Mouse (Mus musculus) hindbrain, postnatal 0 days (tissue): ENCODE data around the gene Spata46. TPM values are rescaled to one million over a fixed set of nuclear protein-coding genes. Genes with fewer than 3 reads are reported as not detected.

Experiments used
- ATAC-seq: fragments of 200-750 bp; cut with Nextera tagmentation; 2 replicates; pipeline ENCODE4 v1.8.0; 2017; ENCODE audit warnings: mild to moderate bottlenecking, moderate TSS enrichment, moderate library complexity
- DNase-seq: peaks from one replicate; pipeline ENCODE4 v3.0.0-alpha.2; 2015; ENCODE audit warnings: low spot score
- H3K27ac ChIP-seq: fragments of 300-500 bp; sonication (generic); 2 replicates; pipeline ENCODE4 v1.5.1; 2014; ENCODE audit warnings: mild to moderate bottlenecking
- H3K27me3 ChIP-seq: fragments of 300-500 bp; sonication (generic); 2 replicates; pipeline ENCODE4 v1.6.1; 2014; ENCODE audit warnings: low read length, mixed read lengths; ENCODE audit not compliant: insufficient read depth
- H3K36me3 ChIP-seq: fragments of 300-500 bp; sonication (generic); 2 replicates; pipeline ENCODE4 v1.6.1; 2014; ENCODE audit warnings: low read length, mixed read lengths; ENCODE audit not compliant: insufficient read depth
- H3K4me1 ChIP-seq: fragments of 300-500 bp; sonication (generic); 2 replicates; pipeline ENCODE4 v1.6.1; 2014; ENCODE audit warnings: antibody characterized with exemption, low read length, mixed read lengths; ENCODE audit not compliant: insufficient read depth
- H3K4me2 ChIP-seq: fragments of 300-500 bp; sonication (generic); 2 replicates; pipeline ENCODE4 v1.6.1; 2014; ENCODE audit warnings: low read depth, mild to moderate bottlenecking, low read length, moderate library complexity, mixed read lengths
- H3K4me3 ChIP-seq: fragments of 300-500 bp; sonication (generic); 2 replicates; pipeline ENCODE4 v1.5.1; 2014; ENCODE audit warnings: low read length
- H3K9ac ChIP-seq: fragments of 300-500 bp; sonication (generic); replicated peaks from 2 replicates; pipeline ENCODE4 v1.6.1; 2014; ENCODE audit warnings: mild to moderate bottlenecking, low read length, moderate library complexity, mixed read lengths
- H3K9me3 ChIP-seq: fragments of 300-500 bp; sonication (generic); 2 replicates; pipeline ENCODE4 v1.6.1; 2016; ENCODE audit warnings: low read length, mixed read lengths
- CTCF ChIP-seq: IDR thresholded peaks from 2 replicates; pipeline ENCODE4 v1.5.1; 2016; ENCODE audit warnings: antibody characterized with exemption, control low read depth, low read depth
- WGBS: fragments of 180-500 bp; shearing (Covaris S2); extraction: QIAGEN DNeasy Blood & Tissue Kit; methylation state at CpG from one replicate; pipeline ENCODE4 v1.1.7; 2014; 5-methylcytosine and 5-hydroxymethylcytosine counted together
- polyA plus RNA-seq: library from polyadenylated mRNA; unstranded; fragments of >200 nt; fragmentation: Nextera tagmentation; extraction: Ambion mirVana; gene quantifications from 2 replicates; pipeline ENCODE4 v1.2.1, GENCODE M21; 2015
- total RNA-seq: library from RNA; depleted of rRNA; stranded (reverse); fragments of >200 nt; gene quantifications from 2 replicates; pipeline ENCODE4 v1.2.3, GENCODE M21; 2014; rRNA removed

Gene Spata46
- total RNA-seq (not detected in 2 replicates), polyA plus RNA-seq (0.24 and 0.39 TPM in 2 replicates)

DNA sequence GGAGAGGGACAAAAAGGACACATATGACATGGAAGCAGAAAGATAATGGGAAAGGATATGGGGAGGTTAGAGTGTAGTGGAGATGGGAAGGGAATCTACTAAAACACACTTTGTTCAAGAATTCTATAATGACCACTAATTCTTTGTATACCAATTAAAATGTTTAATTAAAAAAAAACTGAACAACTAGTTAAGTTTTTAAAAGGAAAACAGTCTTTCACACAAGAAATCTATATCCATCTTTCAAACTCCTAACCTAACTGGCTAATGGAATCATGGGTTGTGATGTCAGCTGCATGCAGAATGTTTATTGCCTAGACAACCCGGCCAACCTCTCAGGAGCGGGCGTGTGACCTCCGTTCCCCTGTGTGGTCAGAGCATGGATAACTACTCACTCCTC lies at the start of gene Spata46:
Gene Spata46 (plus strand): TSS at position 301 of the 400 bp plus-strand sequence.
- DNase-seq, result no peak
- Histone ChIP-seq H3K4me3 (no peak within 1 kb of the TSS), H3K9ac (no peak within 1 kb of the TSS), H3K4me1 (no peaks in the 10 kb centered on the region), H3K36me3 (no peaks in the 10 kb centered on the region), H3K27me3 (no peaks in the 10 kb centered on the region), H3K4me2 (no peak within 1 kb of the TSS), H3K9me3 (no peaks in the 10 kb centered on the region), H3K27ac (no peak within 1 kb of the TSS)
- no peak for ATAC-seq
- no peak for TF ChIP-seq CTCF
- WGBS, result 94% methylated on average over 4 of the region's 4 CpGs

DNA sequence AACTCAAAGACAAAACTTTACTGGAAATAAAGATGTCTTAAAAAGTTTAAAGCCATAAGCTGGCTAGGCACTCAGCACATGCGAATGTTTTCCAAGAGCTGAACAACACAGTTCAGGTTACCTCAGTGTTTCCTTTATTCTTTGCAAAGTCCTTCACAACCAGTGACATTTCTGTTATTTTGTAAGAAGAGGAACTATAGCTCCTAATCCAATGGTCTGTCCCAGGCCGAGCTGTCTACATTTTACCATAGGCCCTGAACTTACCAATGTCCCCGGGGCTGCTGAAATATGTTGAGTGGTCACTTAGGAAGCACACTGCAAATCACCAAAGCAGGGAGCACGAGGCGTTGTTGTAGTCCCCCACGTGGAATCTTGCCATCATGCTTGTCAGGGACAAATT lies 38.3 kb upstream of the Spata46 start:
- DNase-seq (no peak), ATAC-seq (no peak)
- no peak overlapping the region for H3K4me2 ChIP-seq
- TF ChIP-seq CTCF, result no peak
- H3K27me3 ChIP-seq, result no peaks in the 10 kb centered on the region
- no peak overlapping the region for H3K27ac ChIP-seq
- no peaks in the 10 kb centered on the region for H3K9me3 ChIP-seq
- WGBS, result 83% methylated on average over 6 of the region's 6 CpGs
- no peak overlapping the region for H3K4me3 ChIP-seq
- no peaks in the 10 kb centered on the region for H3K4me1 ChIP-seq
- H3K36me3 ChIP-seq, result no peaks in the 10 kb centered on the region
- H3K9ac ChIP-seq, result no peak overlapping the region

DNA sequence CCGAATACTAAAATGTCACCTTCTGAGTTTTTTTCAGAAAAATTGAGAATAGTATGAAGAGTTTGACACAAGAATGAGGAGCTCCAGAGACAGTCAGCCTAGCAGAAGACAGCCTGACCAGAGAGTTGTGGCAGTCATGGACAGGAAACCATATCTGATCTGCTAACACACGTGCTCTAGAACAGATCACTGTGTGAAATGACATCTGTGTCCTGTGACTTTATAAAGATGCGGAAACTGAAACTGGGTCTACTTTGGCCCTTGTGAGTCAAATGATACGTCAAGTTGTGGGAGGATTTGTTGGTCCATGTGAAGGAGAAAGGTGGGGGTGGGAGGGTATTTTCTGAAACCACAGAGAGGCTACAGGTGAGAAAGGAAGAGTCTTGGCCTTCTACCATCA lies 37.9 kb upstream of the Spata46 start:
- Histone ChIP-seq H3K4me2 (no peak overlapping the region), H3K27ac (no peak overlapping the region), H3K27me3 (no peaks in the 10 kb centered on the region), H3K9me3 (peaks cover 3% of the 10 kb centered on the region; the same call in 1 of the 2 replicates), H3K4me3 (no peak overlapping the region), H3K9ac (no peak overlapping the region), H3K36me3 (no peaks in the 10 kb centered on the region), H3K4me1 (no peaks in the 10 kb centered on the region)
- 90% methylated on average over 4 of the region's 4 CpGs for WGBS
- ATAC-seq (no peak), DNase-seq (no peak)
- no peak for TF ChIP-seq CTCF

DNA sequence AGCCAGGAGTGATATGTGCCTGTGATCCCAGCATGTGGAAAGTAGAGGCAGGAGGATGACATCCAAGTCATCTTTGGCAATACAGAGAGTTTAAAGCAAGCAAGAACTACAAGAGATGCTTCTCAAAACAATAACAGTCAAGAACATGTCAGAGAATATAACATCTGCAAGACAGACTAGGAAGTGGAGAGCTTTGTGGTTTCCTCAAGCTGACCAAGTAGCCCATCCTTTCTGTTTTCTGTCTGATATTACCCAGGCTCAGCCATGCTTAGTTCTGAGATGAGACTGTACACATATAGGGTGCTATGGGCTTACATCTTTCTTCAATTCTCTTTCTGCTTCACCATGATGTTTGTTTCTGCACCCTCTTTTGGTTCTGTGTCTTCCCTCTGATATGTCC lies 35.4 kb upstream of the Spata46 start:
- no peak for DNase-seq
- no peak overlapping the region for H3K4me3 ChIP-seq
- H3K9me3 ChIP-seq, result peaks cover 3% of the 10 kb centered on the region; the same call in 1 of the 2 replicates
- no peaks in the 10 kb centered on the region for H3K27me3 ChIP-seq
- no peaks in the 10 kb centered on the region for H3K36me3 ChIP-seq
- TF ChIP-seq CTCF, result no peak
- H3K4me2 ChIP-seq, result no peak overlapping the region
- H3K27ac ChIP-seq, result no peak overlapping the region
- ATAC-seq, result no peak
- H3K4me1 ChIP-seq, result no peaks in the 10 kb centered on the region
- no peak overlapping the region for H3K9ac ChIP-seq

DNA sequence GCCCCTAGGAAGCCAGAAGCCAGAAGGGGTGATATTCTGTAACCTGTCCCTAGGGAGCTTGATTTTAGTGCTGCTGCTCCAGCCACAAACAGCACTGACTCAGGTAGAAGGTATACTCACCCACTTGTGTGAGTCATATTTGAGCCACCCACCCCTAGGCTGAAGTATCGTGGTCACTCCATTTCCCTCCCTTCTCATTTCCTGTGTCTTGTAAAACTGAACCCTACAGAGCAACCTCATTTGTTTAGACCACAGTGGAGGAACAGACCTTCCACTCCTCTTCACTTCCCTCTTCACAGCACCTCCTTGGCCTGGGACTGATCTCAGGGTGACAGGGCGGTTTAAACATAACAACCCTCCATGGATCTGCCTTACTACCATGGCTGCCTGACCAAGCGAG lies 31.6 kb upstream of the Spata46 start, which contains the start of gene Sh2d1b1:
Gene Sh2d1b1 (plus strand): TSS at position 305 of the 400 bp plus-strand sequence.
- no peak within 1 kb of the TSS for H3K4me2 ChIP-seq
- ATAC-seq, result no peak
- no peaks in the 10 kb centered on the region for H3K36me3 ChIP-seq
- DNase-seq, result no peak
- peaks cover 3% of the 10 kb centered on the region; the same call in 1 of the 2 replicates for H3K9me3 ChIP-seq
- H3K9ac ChIP-seq, result no peak within 1 kb of the TSS
- no peak within 1 kb of the TSS for H3K27ac ChIP-seq
- H3K27me3 ChIP-seq, result no peaks in the 10 kb centered on the region
- 81% methylated on average over 2 of the region's 3 CpGs for WGBS
- H3K4me1 ChIP-seq, result no peaks in the 10 kb centered on the region
- TF ChIP-seq CTCF, result no peak
- no peak within 1 kb of the TSS for H3K4me3 ChIP-seq

DNA sequence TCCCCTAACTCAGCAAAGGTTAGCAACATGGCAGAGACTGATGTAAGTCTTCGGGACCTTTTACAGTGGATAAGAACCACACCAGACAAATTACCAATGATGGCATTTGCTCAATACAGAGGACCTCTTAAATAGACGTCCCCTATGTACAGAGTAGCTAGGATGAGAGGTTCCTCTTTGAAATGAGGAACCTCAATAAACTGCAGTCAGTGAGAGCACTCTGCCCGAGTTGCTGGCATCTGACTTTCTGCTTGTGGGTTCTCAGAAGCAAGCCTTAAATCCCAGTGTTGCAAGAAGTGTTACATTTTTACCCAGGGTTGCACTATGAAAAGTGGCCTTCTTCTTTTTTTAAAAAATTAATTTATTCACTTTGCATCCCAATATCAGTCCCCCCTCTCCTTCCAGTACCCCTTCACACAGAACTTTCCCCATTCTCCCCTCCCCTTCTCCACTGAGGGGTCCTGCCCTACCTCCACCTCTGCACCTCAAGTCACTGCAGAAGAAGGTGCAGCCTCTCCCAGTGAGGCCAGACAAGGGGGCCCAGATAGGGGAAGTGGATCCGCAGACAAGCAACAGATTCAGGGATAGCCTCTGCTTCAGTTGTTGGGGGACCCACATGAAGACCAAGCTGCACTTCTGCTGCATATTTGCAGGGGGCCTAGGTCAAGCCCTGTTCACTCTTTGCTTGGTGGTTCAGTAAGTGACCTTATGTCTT lies 26.0 kb upstream of the Spata46 start:
- TF ChIP-seq CTCF, result no peak
- H3K4me3 ChIP-seq, result no peak overlapping the region
- WGBS, result 77% methylated on average over 4 of the region's 4 CpGs

DNA sequence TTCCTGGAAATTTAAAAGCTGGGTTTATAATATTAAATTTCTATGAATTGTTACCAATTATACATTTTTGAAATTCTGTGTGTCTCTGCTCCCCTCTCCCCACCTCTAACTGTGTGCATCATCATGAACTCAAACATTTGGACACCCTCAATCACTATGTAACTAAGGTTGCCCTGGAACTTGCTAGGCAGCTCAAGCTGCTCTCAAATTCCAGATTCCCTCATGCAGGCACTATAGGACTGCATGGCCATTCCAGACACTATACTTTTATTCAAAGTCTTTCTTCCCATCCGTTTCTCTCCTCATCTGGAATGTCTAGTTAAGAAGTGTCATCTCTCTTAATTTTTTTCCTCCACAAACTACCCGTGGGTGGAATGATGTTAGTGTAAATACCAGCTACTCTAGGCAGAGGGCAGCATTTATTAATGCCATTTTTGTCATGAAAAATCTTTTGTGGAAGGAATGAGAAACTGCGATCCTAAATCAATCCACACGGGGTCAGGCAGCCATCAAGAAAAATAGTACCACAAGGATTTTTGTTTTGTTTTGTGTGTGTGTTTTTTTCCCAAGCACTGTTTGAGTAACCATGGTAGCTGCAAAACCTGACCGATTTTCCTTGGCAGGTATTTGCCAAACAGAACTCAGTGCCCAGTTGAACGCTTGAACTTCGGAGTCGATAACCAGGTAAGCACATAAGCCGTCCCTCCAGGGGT lies 16.2 kb upstream of the Spata46 start:
- no peak overlapping the region for H3K27ac ChIP-seq
- no peaks in the 10 kb centered on the region for H3K9me3 ChIP-seq
- H3K4me3 ChIP-seq, result no peak overlapping the region
- H3K4me1 ChIP-seq, result no peaks in the 10 kb centered on the region
- DNase-seq (peak; percentile 91), ATAC-seq (peak; percentile 66)
- H3K27me3 ChIP-seq, result no peaks in the 10 kb centered on the region
- H3K9ac ChIP-seq, result no peak overlapping the region
- H3K4me2 ChIP-seq, result 0 out of 2 replicates have a peak overlapping the region, but pooled peaks have one; percentile 23
- WGBS, result 25% methylated on average over 9 of the region's 9 CpGs
- TF ChIP-seq CTCF, result peak; percentile 94
- H3K36me3 ChIP-seq, result no peaks in the 10 kb centered on the region

More for the DNA sequence above, 26.0 kb upstream of the Spata46 start:
- Histone ChIP-seq H3K9me3 (no peaks in the 10 kb centered on the region), H3K27me3 (no peaks in the 10 kb centered on the region), H3K27ac (no peak overlapping the region), H3K4me2 (no peak overlapping the region), H3K36me3 (no peaks in the 10 kb centered on the region), H3K9ac (no peak overlapping the region), H3K4me1 (no peaks in the 10 kb centered on the region)
- DNase-seq, result no peak
- ATAC-seq, result no peak
